8 mouse cellular contexts compared by ENCODE assay signal in genomic region chr14:11553679-11554305, GRCm38 (mm10). TPM values are rescaled to one million over a fixed set of nuclear protein-coding genes. Genes with fewer than 3 reads are reported as not detected.
DNase-seq lines count a peak whose midpoint lies in the region; ATAC-seq and TF ChIP-seq lines count a peak whose summit lies in the region.

No protein-coding gene starts in this region.

- no peak for TF ChIP-seq POLR2A in cerebellum, adult 2 months (IDR thresholded peaks at IDR 0.05; ENCODE audit: borderline replicate concordance, insufficient read depth, low read length)
- TF ChIP-seq POLR2A in small intestine, adult 2 months (IDR thresholded peaks at IDR 0.05; ENCODE audit: low read depth, low read length), result 0 out of 2 replicates have a peak, but pooled peaks have one; percentile 10

- DNase-seq in cerebellum, adult 2 months, result no peak
- DNase-seq in cerebellum, postnatal 4 days (ENCODE audit: low spot score in 2 of 2), result no peak
- DNase-seq in ovary, adult 18-20 months (ENCODE audit: low spot score), result peak; percentile 19
- DNase-seq in ovary, postnatal 36 days (ENCODE audit: low spot score), result no peak
- no peak for DNase-seq in liver, embryonic 11.5 days (ENCODE audit: low spot score)
- no peak for DNase-seq in urinary bladder, adult 2 months (ENCODE audit: low spot score)

- H3K9me3 ChIP-seq in heart, embryonic 12.5 days (replicated peaks), result no peaks in the 10 kb centered on the region
- H3K9me3 ChIP-seq in liver, embryonic 11.5 days (ENCODE audit: control insufficient read depth, low read length), result no peaks in the 10 kb centered on the region

- under 1% methylated on average over 57 of the region's 57 CpGs for WGBS in cerebellum, adult 2 months
- WGBS in heart, embryonic 12.5 days, result under 1% methylated on average over 57 of the region's 57 CpGs
- WGBS in liver, embryonic 11.5 days, result under 1% methylated on average over 57 of the region's 57 CpGs
- under 1% methylated on average over 57 of the region's 57 CpGs for WGBS in small intestine, adult 2 months

- H3K4me1 ChIP-seq in cerebellum, adult 2 months (ENCODE audit: control insufficient read depth, insufficient read depth, low read length), result no peaks in the 10 kb centered on the region
- H3K4me1 ChIP-seq in heart, embryonic 12.5 days (replicated peaks), result peaks cover 20% of the 10 kb centered on the region
- H3K4me1 ChIP-seq in liver, embryonic 11.5 days (replicated peaks; ENCODE audit: control insufficient read depth, insufficient read depth, low read length), result no peaks in the 10 kb centered on the region; the same call in 1 of the 2 replicates
- H3K4me1 ChIP-seq in small intestine, adult 2 months (ENCODE audit: control insufficient read depth, insufficient read depth, insufficient read length, low read length), result peaks cover 2% of the 10 kb centered on the region; the same call in 1 of the 2 replicates

- no peaks in the 10 kb centered on the region for H3K27me3 ChIP-seq in cerebellum, adult 2 months (ENCODE audit: control insufficient read depth, insufficient read depth, low read length)
- no peaks in the 10 kb centered on the region for H3K27me3 ChIP-seq in heart, embryonic 12.5 days (replicated peaks)
- H3K27me3 ChIP-seq in liver, embryonic 11.5 days (replicated peaks; ENCODE audit: control insufficient read depth, insufficient read depth, low read length), result peaks cover 54% of the 10 kb centered on the region
- no peaks in the 10 kb centered on the region for H3K27me3 ChIP-seq in small intestine, adult 2 months (ENCODE audit: control insufficient read depth, insufficient read depth, low read length)

- no peaks in the 10 kb centered on the region for H3K36me3 ChIP-seq in heart, embryonic 12.5 days
- no peaks in the 10 kb centered on the region for H3K36me3 ChIP-seq in liver, embryonic 11.5 days (ENCODE audit: control insufficient read depth, insufficient read depth, low read length)
- H3K36me3 ChIP-seq in small intestine, adult 2 months (ENCODE audit: control insufficient read depth, insufficient read depth, low read length), result no peaks in the 10 kb centered on the region

- H3K4me3 ChIP-seq in cerebellum, adult 2 months (replicated peaks; ENCODE audit: insufficient read depth, low read depth, low read length), result peak overlapping the region; percentile 97
- peak overlapping the region; percentile 75 for H3K4me3 ChIP-seq in heart, embryonic 12.5 days
- H3K4me3 ChIP-seq in liver, embryonic 11.5 days (ENCODE audit: low read depth, low read length), result peak overlapping the region; percentile 67
- H3K4me3 ChIP-seq in small intestine, adult 2 months (ENCODE audit: low read depth, low read length), result peak overlapping the region; percentile 67

- H3K4me2 ChIP-seq in heart, embryonic 12.5 days, result peak overlapping the region; percentile 99
- H3K4me2 ChIP-seq in liver, embryonic 11.5 days, result peak overlapping the region; percentile 81

- peak; percentile 56 for ATAC-seq in heart, embryonic 12.5 days (ENCODE audit: insufficient number of reproducible peaks, low FRiP score)
- peak; percentile 46 for ATAC-seq in liver, embryonic 11.5 days (replicated peaks; ENCODE audit: low FRiP score)

- no peak for TF ChIP-seq CTCF in cerebellum, adult 2 months (IDR thresholded peaks at IDR 0.05; ENCODE audit: borderline replicate concordance, insufficient read depth, low read depth, low read length)
- TF ChIP-seq CTCF in small intestine, adult 2 months (IDR thresholded peaks at IDR 0.05; ENCODE audit: extremely low read depth, insufficient read length, insufficient replicate concordance, low read depth, low read length), result no peak

- peak overlapping the region; percentile 91 for H3K9ac ChIP-seq in heart, embryonic 12.5 days
- peak overlapping the region; percentile 75 for H3K9ac ChIP-seq in liver, embryonic 11.5 days (ENCODE audit: low read depth, low read length)

- H3K27ac ChIP-seq in cerebellum, adult 2 months (ENCODE audit: insufficient read depth, low read length), result peak overlapping the region; percentile 80
- H3K27ac ChIP-seq in heart, embryonic 12.5 days (ENCODE audit: poor library complexity, severe bottlenecking), result peak overlapping the region; percentile 95
- H3K27ac ChIP-seq in liver, embryonic 11.5 days (ENCODE audit: low read depth, low read length), result peak overlapping the region; percentile 83
- peak overlapping the region; percentile 71 for H3K27ac ChIP-seq in small intestine, adult 2 months (ENCODE audit: insufficient read depth, low read depth, low read length)

RNA-seq across cellular contexts. Expression of gene Ptprg, which starts 0.5 kb away (rescaled TPM):
- 22.0 and 24.4 TPM in 2 replicates for polyA plus RNA-seq in cerebellum, adult 2 months (2012; rRNA removed)
- 17.8 and 25.9 TPM in 2 replicates for polyA plus RNA-seq in heart, embryonic 12.5 days (2016; fragmentation: Nextera tagmentation; extraction: Ambion mirVana)
- polyA plus RNA-seq in liver, embryonic 11.5 days (2014; fragmentation: Nextera tagmentation; extraction: Ambion mirVana), result 8.6 and 10.0 TPM in 2 replicates
- 7.4 and 21.7 TPM in 2 replicates for polyA plus RNA-seq in small intestine, adult 2 months (2012; rRNA removed)
- 11.6 and 16.2 TPM in 2 replicates for polyA plus RNA-seq in urinary bladder, adult 2 months (2012; rRNA removed)
